Comparison of ENCODE assay signal across 21 mouse cellular contexts in genomic region chr6:73792207-73792606, GRCm38 (mm10).
DNase-seq lines count a peak whose midpoint lies in the region; ATAC-seq and TF ChIP-seq lines count a peak whose summit lies in the region.
"Had no signal": no experiment of that assay in that cellular context is flagged by ENCODE, and none has a peak within 500 bp of the region (broad histone marks: within the 10 kb centered on the region; RNA-seq: fewer than 3 reads in every experiment).

No protein-coding gene starts in this region.

- no peaks in the 10 kb centered on the region for H3K9me3 ChIP-seq in forebrain, embryonic 16.5 days (ENCODE audit: control insufficient read depth, low read length)
- no peaks in the 10 kb centered on the region for H3K9me3 ChIP-seq in forebrain, embryonic 10.5 days
- H3K9me3 ChIP-seq: limb, embryonic 12.5 days; liver, embryonic 12.5 days had no signal

- 41% methylated on average over 4 of the region's 4 CpGs for WGBS in forebrain, embryonic 16.5 days
- 79% methylated on average over 4 of the region's 4 CpGs for WGBS in forebrain, embryonic 10.5 days

- H3K4me1 ChIP-seq in forebrain, embryonic 16.5 days (replicated peaks; ENCODE audit: control insufficient read depth, insufficient read depth, low read length): peaks cover 2% of the 10 kb centered on the region; the same call in 1 of the 2 replicates
- H3K4me1 ChIP-seq in forebrain, embryonic 10.5 days: no peaks in the 10 kb centered on the region
- H3K4me1 ChIP-seq: limb, embryonic 12.5 days; liver, embryonic 12.5 days; megakaryocyte, embryonic 14.5 days had no signal

- H3K4me2 ChIP-seq in forebrain, embryonic 16.5 days (ENCODE audit: low read length): no peak overlapping the region
- H3K4me2 ChIP-seq: limb, embryonic 12.5 days; liver, embryonic 12.5 days had no signal

- no peak overlapping the region for H3K4me3 ChIP-seq in forebrain, embryonic 16.5 days (replicated peaks; ENCODE audit: low read length)
- H3K4me3 ChIP-seq in forebrain, embryonic 10.5 days: no peak overlapping the region
- no peak overlapping the region for H3K4me3 ChIP-seq in layer of hippocampus, adult 2 months
- H3K4me3 ChIP-seq: limb, embryonic 12.5 days; liver, embryonic 12.5 days; megakaryocyte, embryonic 14.5 days; myocyte had no signal

- DNase-seq in forebrain, embryonic 10.5 days (ENCODE audit: extremely low spot score, low spot score): no peak
- DNase-seq in layer of hippocampus, adult 2 months (ENCODE audit: low spot score in 2 of 2): peak in 1 of 2 experiments; percentile 27
- no peak for DNase-seq in layer of hippocampus, postnatal 10 days (ENCODE audit: low spot score in 2 of 2)
- DNase-seq in brain, embryonic 18.5 days (ENCODE audit: low read depth, low spot score): peak; percentile 8
- peak; percentile 1 to 6 for DNase-seq in right cerebral cortex, postnatal 36 days (ENCODE audit: low spot score in 2 of 2)
- DNase-seq in cerebellum, adult 9-10 months: no peak
- DNase-seq: adrenal gland, postnatal 14 days; cerebellum, adult 18-20 months; cerebellum, postnatal 36 days; gastrocnemius, postnatal 36 days; lung, adult 2 months; midbrain, embryonic 14.5 days; thymus, postnatal 25 days had no signal

- no peaks in the 10 kb centered on the region for H3K27me3 ChIP-seq in forebrain, embryonic 16.5 days (replicated peaks; ENCODE audit: control insufficient read depth, insufficient read depth, low read length)
- no peaks in the 10 kb centered on the region for H3K27me3 ChIP-seq in forebrain, embryonic 10.5 days (ENCODE audit: poor library complexity, severe bottlenecking)
- H3K27me3 ChIP-seq: CH12.LX; limb, embryonic 12.5 days; liver, embryonic 12.5 days; megakaryocyte, embryonic 14.5 days had no signal

- ATAC-seq in forebrain, embryonic 16.5 days: peak; percentile 64; the same call in 1 of the 2 replicates
- ATAC-seq: hindbrain, embryonic 16.5 days; intestine, postnatal 0 days; liver, embryonic 12.5 days had no signal

- H3K9ac ChIP-seq in forebrain, embryonic 16.5 days (replicated peaks; ENCODE audit: low read depth, low read length): no peak overlapping the region
- H3K9ac ChIP-seq: limb, embryonic 12.5 days; liver, embryonic 12.5 days had no signal

- no peaks in the 10 kb centered on the region for H3K36me3 ChIP-seq in forebrain, embryonic 16.5 days (ENCODE audit: control insufficient read depth, insufficient read depth)
- H3K36me3 ChIP-seq in forebrain, embryonic 10.5 days (replicated peaks): no peaks in the 10 kb centered on the region
- H3K36me3 ChIP-seq: limb, embryonic 12.5 days; liver, embryonic 12.5 days had no signal

- no peak for TF ChIP-seq CTCF in layer of hippocampus, adult 2 months (conservative IDR thresholded peaks at IDR 0.05)

- H3K27ac ChIP-seq in forebrain, embryonic 16.5 days (ENCODE audit: low read length): no peak overlapping the region
- no peak overlapping the region for H3K27ac ChIP-seq in forebrain, embryonic 10.5 days
- 0 out of 2 replicates have a peak overlapping the region, but pooled peaks have one; percentile 2 for H3K27ac ChIP-seq in layer of hippocampus, adult 2 months
- H3K27ac ChIP-seq: limb, embryonic 12.5 days; liver, embryonic 12.5 days had no signal

Comparison
In these comparisons a context has a peak if more than half of its experiments do, and no peak if none do; other contexts are left out.
1. DNase-seq: peak in brain, embryonic 18.5 days (single experiment) and right cerebral cortex, postnatal 36 days (2 of 2); none in forebrain, embryonic 10.5 days (single experiment), layer of hippocampus, postnatal 10 days (0 of 2) and cerebellum, adult 9-10 months (single experiment).